Mouse (Mus musculus) cerebellum, adult 18-20 months (tissue): ENCODE results near the gene Ide.

Source experiments
- DNase-seq, 2 experiments: peaks; one replicate each; pipeline ENCODE4 v3.0.0; 2021

The Ide gene

GRCm38 (mm10) chr19:37332726-37333125, 4.9 kb downstream of the Ide start:
- no peak for DNase-seq

GRCm38 (mm10) chr19:37327216-37327615, 10.4 kb downstream of the Ide start:
- peak; percentile 37 to 42 for DNase-seq

- no peak for DNase-seq
Observed at GRCm38 (mm10) chr19:37323566-37323965, 14.1 kb downstream of the Ide start.

- peak; percentile 49 to 59 for DNase-seq
Observed at GRCm38 (mm10) chr19:37320802-37321619, 16.6 kb downstream of the Ide start.

- no peak for DNase-seq
Observed at GRCm38 (mm10) chr19:37317359-37317758, 20.3 kb downstream of the Ide start.

- DNase-seq: peak; percentile 56 to 61
Observed at GRCm38 (mm10) chr19:37315091-37315490, 22.6 kb downstream of the Ide start.

GRCm38 (mm10) chr19:37311426-37311825, 26.2 kb downstream of the Ide start:
- DNase-seq: no peak

- DNase-seq: no peak
Observed at GRCm38 (mm10) chr19:37310133-37310532, 27.5 kb downstream of the Ide start.

- DNase-seq: peak; percentile 53 to 59
Observed at GRCm38 (mm10) chr19:37308941-37309340, 28.7 kb downstream of the Ide start.

GRCm38 (mm10) chr19:37307826-37308545, 29.7 kb downstream of the Ide start:
- no peak for DNase-seq

- DNase-seq: no peak
Observed at GRCm38 (mm10) chr19:37306176-37306575, 31.5 kb downstream of the Ide start.

- DNase-seq: no peak
Observed at GRCm38 (mm10) chr19:37304866-37305265, 32.8 kb downstream of the Ide start.

- no peak for DNase-seq
Observed at GRCm38 (mm10) chr19:37304006-37304405, 33.6 kb downstream of the Ide start.

- no peak for DNase-seq
Observed at GRCm38 (mm10) chr19:37301733-37302132, 35.9 kb downstream of the Ide start.

- DNase-seq: no peak
Observed at GRCm38 (mm10) chr19:37291676-37292075, 46.0 kb downstream of the Ide start.

GRCm38 (mm10) chr19:37290906-37291305, 46.7 kb downstream of the Ide start:
- DNase-seq: no peak

GRCm38 (mm10) chr19:37284775-37285174, 52.9 kb downstream of the Ide start:
- no peak for DNase-seq

GRCm38 (mm10) chr19:37283166-37283565, 54.5 kb downstream of the Ide start:
- DNase-seq: no peak

GRCm38 (mm10) chr19:37281710-37282109, 55.9 kb downstream of the Ide start:
- no peak for DNase-seq

GRCm38 (mm10) chr19:37279194-37279593, 58.5 kb downstream of the Ide start:
- DNase-seq: no peak

- no peak for DNase-seq
Observed at GRCm38 (mm10) chr19:37275555-37275954, 62.1 kb downstream of the Ide start.

- DNase-seq: no peak
Observed at GRCm38 (mm10) chr19:37269106-37269505, 68.5 kb downstream of the Ide start.

GRCm38 (mm10) chr19:37265333-37266103, 72.1 kb downstream of the Ide start:
- peak; percentile 96 to 97 for DNase-seq
